ENCODE assay signal across 8 mouse cellular contexts in the genomic region with DNA sequence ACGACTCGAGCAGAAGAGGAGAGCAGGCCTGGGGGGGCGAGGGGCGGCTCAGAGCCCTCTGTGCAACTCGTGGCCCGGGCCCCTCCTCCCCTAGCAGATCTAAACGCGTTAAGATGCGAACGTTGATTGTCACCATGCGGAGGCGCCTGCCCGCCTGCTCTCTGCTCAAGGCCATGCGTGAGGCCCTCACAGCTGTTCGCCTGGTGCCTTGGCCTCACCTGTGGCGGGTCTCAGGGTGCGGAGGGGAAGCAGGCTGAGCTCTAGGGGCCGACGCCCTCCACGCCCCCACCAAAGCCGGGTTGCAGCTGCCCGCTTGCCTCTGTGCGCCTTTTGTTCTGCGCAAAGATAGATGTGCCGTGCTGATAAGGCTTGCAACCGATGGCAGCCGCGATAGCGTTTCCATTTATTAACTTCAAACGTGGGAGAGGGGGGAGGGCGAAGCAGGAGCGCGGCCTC. TPM values are rescaled to one million over a fixed set of nuclear protein-coding genes. Genes with fewer than 3 reads are reported as not detected.
DNase-seq lines count a peak whose midpoint lies in the region; ATAC-seq and TF ChIP-seq lines count a peak whose summit lies in the region.

No protein-coding gene starts in this region.

- peak overlapping the region; percentile 81 for H3K9ac ChIP-seq in heart, embryonic 16.5 days (ENCODE audit: low read length)
- peak overlapping the region; percentile 73 for H3K9ac ChIP-seq in lung, embryonic 16.5 days (ENCODE audit: low read length)

- TF ChIP-seq POLR2A in cortical plate, adult 2 months (IDR thresholded peaks at IDR 0.05; ENCODE audit: extremely low read depth, insufficient read depth, low read length): no peak

- peak overlapping the region; percentile 30; the same call in 1 of the 2 replicates for H3K27ac ChIP-seq in cortical plate, adult 2 months (ENCODE audit: insufficient read depth, low read length)
- peak overlapping the region; percentile 84 for H3K27ac ChIP-seq in heart, embryonic 16.5 days (ENCODE audit: low read length)
- peak overlapping the region; percentile 86 for H3K27ac ChIP-seq in lung, embryonic 16.5 days (ENCODE audit: low read length)

- ATAC-seq in heart, embryonic 16.5 days (replicated peaks; ENCODE audit: extremely low read depth, insufficient read depth, low FRiP score): no peak
- ATAC-seq in lung, embryonic 16.5 days (ENCODE audit: low read depth): no peak

- no peaks in the 10 kb centered on the region for H3K27me3 ChIP-seq in heart, embryonic 16.5 days (ENCODE audit: control insufficient read depth, insufficient read depth, low read length)
- no peaks in the 10 kb centered on the region for H3K27me3 ChIP-seq in lung, embryonic 16.5 days (ENCODE audit: control insufficient read depth, insufficient read depth, low read depth, low read length)

- peaks cover 2% of the 10 kb centered on the region; the same call in 1 of the 2 replicates for H3K4me1 ChIP-seq in cortical plate, adult 2 months (ENCODE audit: control insufficient read depth, insufficient read depth, low read length)
- peaks cover 50% of the 10 kb centered on the region for H3K4me1 ChIP-seq in heart, embryonic 16.5 days (ENCODE audit: control insufficient read depth, insufficient read depth, low read length)
- peaks cover 41% of the 10 kb centered on the region for H3K4me1 ChIP-seq in lung, embryonic 16.5 days (replicated peaks; ENCODE audit: control insufficient read depth, insufficient read depth, low read length)

- DNase-seq in spleen, adult 18-20 months: peak; percentile 45 to 66
- DNase-seq in spleen, adult 12 weeks (ENCODE audit: low spot score): no peak
- peak; percentile 24 to 56 for DNase-seq in kidney, postnatal 36 days
- peak; percentile 57 to 73 for DNase-seq in right cerebral cortex, postnatal 10 days (ENCODE audit: low spot score in 2 of 2)
- DNase-seq in ovary, postnatal 10 days (ENCODE audit: low spot score): no peak

- peak overlapping the region; percentile 96 for H3K4me2 ChIP-seq in heart, embryonic 16.5 days (ENCODE audit: low read depth, low read length)
- H3K4me2 ChIP-seq in lung, embryonic 16.5 days (ENCODE audit: low read depth, low read length): peak overlapping the region; percentile 87

- H3K4me3 ChIP-seq in cortical plate, adult 2 months (ENCODE audit: insufficient read depth, low read length): peak overlapping the region; percentile 47
- H3K4me3 ChIP-seq in heart, embryonic 16.5 days (ENCODE audit: low read length): peak overlapping the region; percentile 67
- peak overlapping the region; percentile 61 for H3K4me3 ChIP-seq in lung, embryonic 16.5 days (ENCODE audit: low read length)

- no peaks in the 10 kb centered on the region for H3K36me3 ChIP-seq in heart, embryonic 16.5 days (ENCODE audit: control insufficient read depth, insufficient read depth)
- H3K36me3 ChIP-seq in lung, embryonic 16.5 days (ENCODE audit: control insufficient read depth, insufficient read depth, low read length): no peaks in the 10 kb centered on the region

- H3K9me3 ChIP-seq in heart, embryonic 16.5 days (replicated peaks; ENCODE audit: control insufficient read depth, low read length): no peaks in the 10 kb centered on the region
- no peaks in the 10 kb centered on the region for H3K9me3 ChIP-seq in lung, embryonic 16.5 days (ENCODE audit: control insufficient read depth, low read length)

- 3% methylated on average over 33 of the region's 33 CpGs for WGBS in heart, embryonic 16.5 days
- under 1% methylated on average over 33 of the region's 33 CpGs for WGBS in lung, embryonic 16.5 days

- TF ChIP-seq CTCF in cortical plate, adult 2 months (IDR thresholded peaks at IDR 0.05; ENCODE audit: extremely low read depth, insufficient read depth, low read length): no peak

RNA-seq across cellular contexts. Expression of a gene that starts 2.3 kb away (rescaled TPM):
- 32.1 and 39.0 TPM in 2 replicates for polyA plus RNA-seq in cortical plate, adult 2 months (2012; rRNA removed)
- 2.9 and 3.1 TPM in 2 replicates for polyA plus RNA-seq in heart, embryonic 16.5 days (2015; fragmentation: Nextera tagmentation; extraction: Ambion mirVana)
- 0.82 and 1.2 TPM in 2 replicates for polyA plus RNA-seq in lung, embryonic 16.5 days (2015; fragmentation: Nextera tagmentation; extraction: Ambion mirVana)

Comparison
In these comparisons a context has a peak if more than half of its experiments do, and no peak if none do; other contexts are left out.
1. DNase-seq: peak in spleen, adult 18-20 months (2 of 2), kidney, postnatal 36 days (2 of 2) and right cerebral cortex, postnatal 10 days (2 of 2); none in spleen, adult 12 weeks (single experiment) and ovary, postnatal 10 days (single experiment).
2. H3K27ac ChIP-seq: peak in every context shown above with its lines; median percentile 86 in lung, embryonic 16.5 days; 84 in heart, embryonic 16.5 days; 30 in cortical plate, adult 2 months.
3. Peak in every context shown above with its lines, with median percentiles within 50 percentile points of each other: H3K4me3 ChIP-seq.